Mouse (Mus musculus) megakaryocyte, embryonic 14.5 days (primary cell): ENCODE measurements at regions not wholly inside any gene's neighbourhood (a gene's known extent, or its start where the extent isn't known, plus 50 kb on each side); places are given as distances from the start of the nearest gene placed in this dataset.

Experiments
- H3K27me3 ChIP-seq: replicated peaks from 2 replicates; pipeline ENCODE3; 2012; ENCODE audit warnings: inconsistent platforms
- H3K36me3 ChIP-seq: replicated peaks from 2 replicates; pipeline ENCODE3; 2012; ENCODE audit warnings: low read length, inconsistent platforms, mixed read lengths
- H3K4me1 ChIP-seq: 2 replicates; pipeline ENCODE4 v1.6.1; 2012; ENCODE audit warnings: inconsistent platforms
- H3K4me3 ChIP-seq: replicated peaks from 2 replicates; pipeline ENCODE3; 2012; ENCODE audit warnings: moderate library complexity, mild to moderate bottlenecking, inconsistent platforms
- H3K9me3 ChIP-seq: 2 replicates; pipeline ENCODE4 v1.6.1; 2012; ENCODE audit warnings: inconsistent platforms
- FLI1 ChIP-seq: IDR thresholded peaks from 2 replicates; pipeline ENCODE4 v1.6.1; 2012; ENCODE audit warnings: low read length, inconsistent platforms, mixed read lengths
- GATA1 ChIP-seq: IDR thresholded peaks from 3 replicates; pipeline ENCODE4 v1.6.1; 2012; ENCODE audit warnings: mixed read lengths, low read length, inconsistent platforms, borderline replicate concordance

- H3K4me3 ChIP-seq = no peak overlapping the region
- no peaks in the 10 kb centered on the region for H3K9me3 ChIP-seq
- TF ChIP-seq GATA1 = no peak
- no peaks in the 10 kb centered on the region for H3K4me1 ChIP-seq
- no peaks in the 10 kb centered on the region for H3K27me3 ChIP-seq
- no peaks in the 10 kb centered on the region for H3K36me3 ChIP-seq
Observed at GRCm38 (mm10) chr5:45228226-45228927, 221.7 kb downstream of the Qdpr start.

GRCm38 (mm10) chr5:45220272-45220916, 229.6 kb downstream of the Qdpr start:
- Histone ChIP-seq H3K4me3 (no peak overlapping the region), H3K27me3 (no peaks in the 10 kb centered on the region), H3K9me3 (peaks cover 3% of the 10 kb centered on the region; the same call in 1 of the 2 replicates), H3K4me1 (no peaks in the 10 kb centered on the region), H3K36me3 (no peaks in the 10 kb centered on the region)
- TF ChIP-seq FLI1 = no peak
- no peak for TF ChIP-seq GATA1

- TF ChIP-seq GATA1 (no peak), FLI1 (no peak)
- no peaks in the 10 kb centered on the region for H3K4me1 ChIP-seq
- peaks cover 3% of the 10 kb centered on the region; the same call in 1 of the 2 replicates for H3K9me3 ChIP-seq
- H3K36me3 ChIP-seq = no peaks in the 10 kb centered on the region
- H3K27me3 ChIP-seq = no peaks in the 10 kb centered on the region
- no peak overlapping the region for H3K4me3 ChIP-seq
Observed at GRCm38 (mm10) chr5:45219558-45219957, 230.5 kb downstream of the Qdpr start.

GRCm38 (mm10) chr5:45219101-45219500, 230.9 kb downstream of the Qdpr start:
- TF ChIP-seq GATA1 (no peak), FLI1 (no peak)
- no peaks in the 10 kb centered on the region for H3K27me3 ChIP-seq
- H3K4me1 ChIP-seq = no peaks in the 10 kb centered on the region
- H3K4me3 ChIP-seq = no peak overlapping the region
- H3K9me3 ChIP-seq = peaks cover 3% of the 10 kb centered on the region; the same call in 1 of the 2 replicates
- H3K36me3 ChIP-seq = no peaks in the 10 kb centered on the region

GRCm38 (mm10) chr5:45214475-45214874, 235.6 kb downstream of the Qdpr start:
- Histone ChIP-seq H3K4me1 (no peaks in the 10 kb centered on the region), H3K9me3 (no peaks in the 10 kb centered on the region), H3K27me3 (no peaks in the 10 kb centered on the region), H3K36me3 (no peaks in the 10 kb centered on the region), H3K4me3 (no peak overlapping the region)
- TF ChIP-seq FLI1 (no peak), GATA1 (no peak)

GRCm38 (mm10) chr5:45198408-45198807, 251.6 kb downstream of the Qdpr start:
- Histone ChIP-seq H3K9me3 (no peaks in the 10 kb centered on the region), H3K36me3 (no peaks in the 10 kb centered on the region), H3K4me3 (no peak overlapping the region), H3K27me3 (no peaks in the 10 kb centered on the region), H3K4me1 (no peaks in the 10 kb centered on the region)
- TF ChIP-seq GATA1 (no peak), FLI1 (no peak)

- no peaks in the 10 kb centered on the region for H3K27me3 ChIP-seq
- no peaks in the 10 kb centered on the region for H3K4me1 ChIP-seq
- TF ChIP-seq FLI1 (no peak), GATA1 (no peak)
- no peaks in the 10 kb centered on the region for H3K36me3 ChIP-seq
- no peak overlapping the region for H3K4me3 ChIP-seq
- H3K9me3 ChIP-seq = no peaks in the 10 kb centered on the region
Observed at GRCm38 (mm10) chr5:45196159-45196558, 253.9 kb downstream of the Qdpr start.

- H3K4me1 ChIP-seq = no peaks in the 10 kb centered on the region
- H3K27me3 ChIP-seq = no peaks in the 10 kb centered on the region
- TF ChIP-seq FLI1 (no peak), GATA1 (no peak)
- no peaks in the 10 kb centered on the region for H3K36me3 ChIP-seq
- no peaks in the 10 kb centered on the region for H3K9me3 ChIP-seq
- no peak overlapping the region for H3K4me3 ChIP-seq
Observed at GRCm38 (mm10) chr5:45192287-45192686, 257.7 kb downstream of the Qdpr start.

GRCm38 (mm10) chr5:45173035-45173755, 276.8 kb downstream of the Qdpr start:
- no peak for TF ChIP-seq GATA1
- no peak for TF ChIP-seq FLI1
- H3K4me3 ChIP-seq = no peak overlapping the region
- no peaks in the 10 kb centered on the region for H3K4me1 ChIP-seq

GRCm38 (mm10) chr5:45159194-45159593, 290.8 kb downstream of the Qdpr start:
- no peaks in the 10 kb centered on the region for H3K36me3 ChIP-seq
- H3K9me3 ChIP-seq = no peaks in the 10 kb centered on the region; the same call in 1 of the 2 replicates
- H3K4me3 ChIP-seq = no peak overlapping the region
- H3K27me3 ChIP-seq = no peaks in the 10 kb centered on the region
- TF ChIP-seq FLI1 (no peak), GATA1 (no peak)
- no peaks in the 10 kb centered on the region for H3K4me1 ChIP-seq

More at GRCm38 (mm10) chr5:45173035-45173755, 276.8 kb downstream of the Qdpr start:
- no peaks in the 10 kb centered on the region for H3K36me3 ChIP-seq
- no peaks in the 10 kb centered on the region for H3K27me3 ChIP-seq
- H3K9me3 ChIP-seq = no peaks in the 10 kb centered on the region
